Mouse (Mus musculus): ENCODE results near the gene Mettl14. TPM values are rescaled to one million over a fixed set of nuclear protein-coding genes. Genes with fewer than 3 reads are reported as not detected.

The Mettl14 gene
- polyA plus RNA-seq, 1 experiment from 2014 or later: 23.5 TPM

DNA sequence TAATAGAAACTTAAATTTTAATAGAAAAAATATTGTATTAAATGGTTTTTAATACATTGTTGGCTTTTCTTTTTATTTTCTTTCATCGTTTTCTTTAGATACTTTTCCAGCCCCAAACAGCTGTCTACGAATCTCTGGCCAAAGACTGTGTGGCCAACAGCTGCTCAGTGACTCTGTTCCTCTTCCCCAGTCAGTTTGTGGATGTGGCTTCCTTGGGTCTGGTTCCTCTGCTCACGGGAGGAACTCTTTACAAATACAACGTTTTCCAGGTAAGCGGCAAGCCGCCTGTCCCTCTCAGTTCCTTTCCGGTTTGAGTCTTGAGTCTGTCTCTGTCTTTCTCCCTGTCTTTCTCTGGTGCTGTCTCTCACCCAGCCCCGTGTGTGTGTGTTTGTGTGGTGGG is 35.3 kb downstream of the Mettl14 start:
- Histone ChIP-seq H3K9me3 (replicated peaks; ENCODE audit: control insufficient read depth, low read length) (peaks cover 3% of the 10 kb centered on the region; the same call in 1 of the 2 replicates), H3K27ac (ENCODE audit: low read length) (no peak overlapping the region), H3K4me1 (ENCODE audit: control insufficient read depth, insufficient read depth, low read length) (peaks cover 19% of the 10 kb centered on the region), H3K27me3 (ENCODE audit: control insufficient read depth, insufficient read depth, low read length) (no peaks in the 10 kb centered on the region), H3K4me3 (ENCODE audit: low read length) (no peak overlapping the region), H3K4me2 (ENCODE audit: low read depth, low read length) (no peak overlapping the region), H3K36me3 (ENCODE audit: control insufficient read depth, insufficient read depth) (peaks cover 44% of the 10 kb centered on the region), H3K9ac (ENCODE audit: low read length) (no peak overlapping the region)
- no peak for ATAC-seq (replicated peaks; ENCODE audit: extremely low read depth, insufficient read depth, low FRiP score)
- 80% methylated on average over 8 of the region's 8 CpGs for WGBS

DNA sequence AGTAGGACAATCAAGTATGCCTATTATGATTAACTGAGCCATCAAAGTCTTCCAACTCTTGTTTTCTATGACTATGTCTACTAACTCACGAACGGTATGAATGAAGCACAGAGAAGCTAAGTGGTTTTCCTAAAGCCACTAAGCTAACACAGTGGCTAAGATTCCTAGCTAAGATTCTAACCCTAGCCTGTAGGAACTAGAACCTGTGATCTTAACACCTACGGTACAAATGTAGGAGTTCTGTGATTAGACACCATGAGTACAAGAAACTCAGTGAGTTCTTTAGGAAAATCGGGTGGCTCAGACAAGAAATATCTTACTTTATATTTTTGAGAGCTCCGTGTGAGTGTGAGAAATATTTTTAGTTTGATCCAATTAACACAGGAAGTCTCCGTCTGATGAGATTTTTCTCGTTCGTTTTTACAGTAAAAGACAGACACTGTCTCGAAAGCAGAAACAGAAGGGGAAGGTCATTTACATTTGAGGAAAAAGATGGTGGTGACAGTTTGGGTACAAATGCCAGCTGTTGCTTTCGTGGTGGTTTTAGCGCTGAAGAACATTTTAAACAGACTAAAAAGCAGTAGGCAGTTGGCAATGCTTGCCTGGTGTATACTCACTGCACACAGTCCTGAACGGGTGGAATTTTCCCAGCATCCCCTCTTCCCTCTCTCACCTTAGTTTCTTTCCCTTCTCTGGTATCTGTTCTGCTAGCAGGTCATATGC is 37.7 kb downstream of the Mettl14 start:
- no peaks in the 10 kb centered on the region for H3K27me3 ChIP-seq (ENCODE audit: control insufficient read depth, insufficient read depth, low read length)
- H3K4me1 ChIP-seq (ENCODE audit: control insufficient read depth, insufficient read depth, low read length): 0 out of 2 replicates have a peak, but pooled peaks cover 2% of the 10 kb centered on the region
- H3K36me3 ChIP-seq (ENCODE audit: control insufficient read depth, insufficient read depth): peaks cover 42% of the 10 kb centered on the region
- peaks cover 3% of the 10 kb centered on the region; the same call in 1 of the 2 replicates for H3K9me3 ChIP-seq (replicated peaks; ENCODE audit: control insufficient read depth, low read length)
- no peak overlapping the region for H3K4me2 ChIP-seq (ENCODE audit: low read depth, low read length)
- 76% methylated on average over 12 of the region's 12 CpGs for WGBS
- H3K4me3 ChIP-seq (ENCODE audit: low read length): no peak overlapping the region
- H3K9ac ChIP-seq (ENCODE audit: low read length): no peak overlapping the region
- no peak overlapping the region for H3K27ac ChIP-seq (ENCODE audit: low read length)
- no peak for ATAC-seq (replicated peaks; ENCODE audit: extremely low read depth, insufficient read depth, low FRiP score)

- H3K9ac ChIP-seq (ENCODE audit: low read length): no peak overlapping the region
- H3K4me2 ChIP-seq (ENCODE audit: low read depth, low read length): no peak overlapping the region
- WGBS: 66% methylated on average over 6 of the region's 6 CpGs
- H3K36me3 ChIP-seq (ENCODE audit: control insufficient read depth, insufficient read depth): peaks cover 46% of the 10 kb centered on the region
- no peak overlapping the region for H3K27ac ChIP-seq (ENCODE audit: low read length)
- H3K4me1 ChIP-seq (ENCODE audit: control insufficient read depth, insufficient read depth, low read length): no peaks in the 10 kb centered on the region
- no peak overlapping the region for H3K4me3 ChIP-seq (ENCODE audit: low read length)
- H3K27me3 ChIP-seq (ENCODE audit: control insufficient read depth, insufficient read depth, low read length): no peaks in the 10 kb centered on the region
- ATAC-seq (replicated peaks; ENCODE audit: extremely low read depth, insufficient read depth, low FRiP score): no peak
- peaks cover 3% of the 10 kb centered on the region; the same call in 1 of the 2 replicates for H3K9me3 ChIP-seq (replicated peaks; ENCODE audit: control insufficient read depth, low read length)
Observed at GRCm38 (mm10) chr3:123343690-123344089, 42.2 kb downstream of the Mettl14 start.

- no peak overlapping the region for H3K4me2 ChIP-seq (ENCODE audit: low read depth, low read length)
- peaks cover 52% of the 10 kb centered on the region for H3K36me3 ChIP-seq (ENCODE audit: control insufficient read depth, insufficient read depth)
- no peak overlapping the region for H3K4me3 ChIP-seq (ENCODE audit: low read length)
- no peak overlapping the region for H3K27ac ChIP-seq (ENCODE audit: low read length)
- no peaks in the 10 kb centered on the region for H3K4me1 ChIP-seq (ENCODE audit: control insufficient read depth, insufficient read depth, low read length)
- no peak for ATAC-seq (replicated peaks; ENCODE audit: extremely low read depth, insufficient read depth, low FRiP score)
- H3K27me3 ChIP-seq (ENCODE audit: control insufficient read depth, insufficient read depth, low read length): no peaks in the 10 kb centered on the region
- H3K9ac ChIP-seq (ENCODE audit: low read length): no peak overlapping the region
- H3K9me3 ChIP-seq (replicated peaks; ENCODE audit: control insufficient read depth, low read length): no peaks in the 10 kb centered on the region
- WGBS: 93% methylated on average over 2 of the region's 2 CpGs
Observed at GRCm38 (mm10) chr3:123341049-123341448, 44.9 kb downstream of the Mettl14 start.

- WGBS: 53% methylated on average over 12 of the region's 12 CpGs
- peaks cover 35% of the 10 kb centered on the region for H3K36me3 ChIP-seq (ENCODE audit: control insufficient read depth, insufficient read depth)
- peaks cover 18% of the 10 kb centered on the region for H3K4me1 ChIP-seq (ENCODE audit: control insufficient read depth, insufficient read depth, low read length)
- ATAC-seq (replicated peaks; ENCODE audit: extremely low read depth, insufficient read depth, low FRiP score): no peak
- no peak overlapping the region for H3K4me3 ChIP-seq (ENCODE audit: low read length)
- no peak overlapping the region for H3K9ac ChIP-seq (ENCODE audit: low read length)
- H3K27ac ChIP-seq (ENCODE audit: low read length): no peak overlapping the region
- no peaks in the 10 kb centered on the region for H3K27me3 ChIP-seq (ENCODE audit: control insufficient read depth, insufficient read depth, low read length)
- no peaks in the 10 kb centered on the region for H3K9me3 ChIP-seq (replicated peaks; ENCODE audit: control insufficient read depth, low read length)
- no peak overlapping the region for H3K4me2 ChIP-seq (ENCODE audit: low read depth, low read length)
Observed at GRCm38 (mm10) chr3:123338666-123339195, 47.2 kb downstream of the Mettl14 start.

DNA sequence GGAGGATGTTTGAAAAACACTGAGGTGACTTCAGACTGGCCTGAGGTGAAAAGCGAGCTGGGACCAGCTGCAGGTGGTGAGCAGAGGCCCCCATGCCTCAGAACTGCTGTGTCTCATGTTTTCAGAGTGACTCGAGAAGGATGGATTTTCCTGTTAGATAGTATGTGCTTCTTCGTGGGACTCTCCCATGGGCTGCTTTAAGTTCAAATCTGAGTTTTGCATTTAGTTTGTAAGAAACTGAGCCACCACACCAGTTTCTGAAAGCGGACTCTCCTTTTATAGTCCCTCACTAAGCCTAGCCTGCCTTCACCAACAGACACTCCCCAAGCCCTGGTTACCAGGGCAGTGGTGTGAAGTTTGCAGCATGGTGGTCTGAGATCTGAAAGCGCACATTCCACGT is 48.1 kb downstream of the Mettl14 start:
- Histone ChIP-seq H3K9ac (ENCODE audit: low read length) (no peak overlapping the region), H3K36me3 (ENCODE audit: control insufficient read depth, insufficient read depth) (peaks cover 29% of the 10 kb centered on the region), H3K4me1 (ENCODE audit: control insufficient read depth, insufficient read depth, low read length) (peaks cover 22% of the 10 kb centered on the region), H3K9me3 (replicated peaks; ENCODE audit: control insufficient read depth, low read length) (no peaks in the 10 kb centered on the region), H3K4me2 (ENCODE audit: low read depth, low read length) (no peak overlapping the region), H3K27ac (ENCODE audit: low read length) (no peak overlapping the region; the same call in 1 of the 2 replicates), H3K27me3 (ENCODE audit: control insufficient read depth, insufficient read depth, low read length) (no peaks in the 10 kb centered on the region), H3K4me3 (ENCODE audit: low read length) (no peak overlapping the region)
- 79% methylated on average over 6 of the region's 6 CpGs for WGBS
- ATAC-seq (replicated peaks; ENCODE audit: extremely low read depth, insufficient read depth, low FRiP score): no peak

GRCm38 (mm10) chr3:123336951-123337350 is 49.0 kb downstream of the Mettl14 start:
- no peak overlapping the region for H3K4me3 ChIP-seq (ENCODE audit: low read length)
- 81% methylated on average over 5 of the region's 5 CpGs for WGBS
- H3K9me3 ChIP-seq (replicated peaks; ENCODE audit: control insufficient read depth, low read length): no peaks in the 10 kb centered on the region
- peaks cover 27% of the 10 kb centered on the region for H3K36me3 ChIP-seq (ENCODE audit: control insufficient read depth, insufficient read depth)
- no peak overlapping the region for H3K9ac ChIP-seq (ENCODE audit: low read length)
- H3K27me3 ChIP-seq (ENCODE audit: control insufficient read depth, insufficient read depth, low read length): no peaks in the 10 kb centered on the region
- no peak for ATAC-seq (replicated peaks; ENCODE audit: extremely low read depth, insufficient read depth, low FRiP score)
- H3K4me1 ChIP-seq (ENCODE audit: control insufficient read depth, insufficient read depth, low read length): peaks cover 29% of the 10 kb centered on the region
- H3K4me2 ChIP-seq (ENCODE audit: low read depth, low read length): no peak overlapping the region
- H3K27ac ChIP-seq (ENCODE audit: low read length): no peak overlapping the region

- Histone ChIP-seq H3K9me3 (replicated peaks; ENCODE audit: control insufficient read depth, low read length) (no peaks in the 10 kb centered on the region), H3K36me3 (ENCODE audit: control insufficient read depth, insufficient read depth) (peaks cover 27% of the 10 kb centered on the region), H3K27me3 (ENCODE audit: control insufficient read depth, insufficient read depth, low read length) (no peaks in the 10 kb centered on the region), H3K9ac (ENCODE audit: low read length) (no peak overlapping the region), H3K4me3 (ENCODE audit: low read length) (no peak overlapping the region), H3K27ac (ENCODE audit: low read length) (no peak overlapping the region), H3K4me2 (ENCODE audit: low read depth, low read length) (no peak overlapping the region), H3K4me1 (ENCODE audit: control insufficient read depth, insufficient read depth, low read length) (peaks cover 29% of the 10 kb centered on the region)
- no peak for ATAC-seq (replicated peaks; ENCODE audit: extremely low read depth, insufficient read depth, low FRiP score)
- WGBS: 77% methylated on average over 7 of the region's 7 CpGs
Observed at GRCm38 (mm10) chr3:123336455-123336854, 49.5 kb downstream of the Mettl14 start.

- no peak overlapping the region for H3K4me3 ChIP-seq (ENCODE audit: low read length)
- no peaks in the 10 kb centered on the region for H3K27me3 ChIP-seq (ENCODE audit: control insufficient read depth, insufficient read depth, low read length)
- no peak overlapping the region for H3K9ac ChIP-seq (ENCODE audit: low read length)
- H3K4me1 ChIP-seq (ENCODE audit: control insufficient read depth, insufficient read depth, low read length): peaks cover 29% of the 10 kb centered on the region
- H3K4me2 ChIP-seq (ENCODE audit: low read depth, low read length): no peak overlapping the region
- no peaks in the 10 kb centered on the region for H3K9me3 ChIP-seq (replicated peaks; ENCODE audit: control insufficient read depth, low read length)
- peaks cover 27% of the 10 kb centered on the region for H3K36me3 ChIP-seq (ENCODE audit: control insufficient read depth, insufficient read depth)
- H3K27ac ChIP-seq (ENCODE audit: low read length): no peak overlapping the region
- WGBS: 20% methylated on average over 3 of the region's 3 CpGs
- ATAC-seq (replicated peaks; ENCODE audit: extremely low read depth, insufficient read depth, low FRiP score): 0 out of 2 replicates have a peak, but pooled peaks have one; percentile 35
Observed at GRCm38 (mm10) chr3:123335480-123335879, 50.4 kb downstream of the Mettl14 start.
